Mouse (Mus musculus) hindbrain, embryonic 10.5 days (tissue): ENCODE data around the gene Bend6. TPM values are rescaled to one million over a fixed set of nuclear protein-coding genes. Genes with fewer than 3 reads are reported as not detected.

Experiments
- DNase-seq: peaks from one replicate; pipeline ENCODE4 v3.0.0-alpha.2; 2017; ENCODE audit warnings: low spot score
- H3K27ac ChIP-seq: fragments of 300-500 bp; sonication (generic); 2 replicates; pipeline ENCODE4 v1.5.1; 2016; ENCODE audit warnings: mild to moderate bottlenecking, moderate library complexity
- H3K27me3 ChIP-seq: fragments of 300-500 bp; sonication (generic); 2 replicates; pipeline ENCODE4 v1.6.1; 2016; ENCODE audit warnings: mild to moderate bottlenecking; ENCODE audit not compliant: poor library complexity, insufficient read depth, severe bottlenecking
- H3K36me3 ChIP-seq: fragments of 300-500 bp; sonication (generic); 2 replicates; pipeline ENCODE4 v1.6.1; 2016; ENCODE audit warnings: mild to moderate bottlenecking, moderate library complexity
- H3K4me1 ChIP-seq: fragments of 300-500 bp; sonication (generic); replicated peaks from 2 replicates; pipeline ENCODE4 v1.6.1; 2016; ENCODE audit warnings: mild to moderate bottlenecking
- H3K4me3 ChIP-seq: fragments of 300-500 bp; sonication (generic); 2 replicates; pipeline ENCODE4 v1.5.1; 2016; ENCODE audit warnings: mild to moderate bottlenecking, moderate library complexity
- H3K9me3 ChIP-seq: fragments of 300-500 bp; sonication (generic); 2 replicates; pipeline ENCODE4 v1.6.1; 2016; ENCODE audit warnings: mild to moderate bottlenecking, moderate library complexity
- WGBS: fragments of 180-500 bp; shearing (Covaris S2); methylation state at CpG from one replicate; pipeline ENCODE4 v1.1.7; 2016; 5-methylcytosine and 5-hydroxymethylcytosine counted together
- polyA plus RNA-seq: library from polyadenylated mRNA; unstranded; fragments of >200 nt; fragmentation: Nextera tagmentation; extraction: Ambion mirVana; gene quantifications from 2 replicates; pipeline ENCODE4 v1.2.1, GENCODE M21; 2016

Bend6 gene
- polyA plus RNA-seq, 1 experiment from 2014 or later, result 2.2 TPM

GRCm38 (mm10) chr1:33898373-33898772, 9.2 kb downstream of the Bend6 start:
- Histone ChIP-seq H3K4me1 (no peaks in the 10 kb centered on the region), H3K27me3 (no peaks in the 10 kb centered on the region), H3K27ac (no peak overlapping the region), H3K4me3 (no peak overlapping the region), H3K9me3 (no peaks in the 10 kb centered on the region), H3K36me3 (no peaks in the 10 kb centered on the region)
- no peak for DNase-seq
- WGBS, result 86% methylated on average over 6 of the region's 6 CpGs

DNA sequence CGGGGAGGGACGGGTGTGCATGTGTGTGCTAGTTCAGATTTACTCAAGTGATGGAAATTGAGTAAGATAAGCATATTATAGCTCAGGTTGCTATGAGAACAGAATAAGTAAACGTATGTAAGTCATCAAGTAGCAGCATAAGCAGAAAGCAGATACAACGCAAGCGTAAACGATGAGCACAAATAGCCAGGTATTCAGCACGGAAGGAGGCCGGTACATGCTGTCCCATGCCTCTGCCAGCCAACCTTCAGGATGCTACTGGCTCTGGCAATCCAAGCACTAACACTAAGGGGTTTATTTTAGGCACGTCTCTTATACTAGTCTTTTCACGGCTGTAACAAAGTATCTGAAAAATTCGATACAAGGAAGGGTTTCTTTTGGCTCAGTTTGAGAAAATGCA, 10.2 kb downstream of the Bend6 start:
- 92% methylated on average over 11 of the region's 11 CpGs for WGBS
- Histone ChIP-seq H3K9me3 (no peaks in the 10 kb centered on the region), H3K36me3 (no peaks in the 10 kb centered on the region), H3K27ac (no peak overlapping the region), H3K4me3 (no peak overlapping the region), H3K27me3 (no peaks in the 10 kb centered on the region), H3K4me1 (no peaks in the 10 kb centered on the region)
- DNase-seq, result no peak

GRCm38 (mm10) chr1:33896666-33897065, 10.9 kb downstream of the Bend6 start:
- Histone ChIP-seq H3K4me3 (no peak overlapping the region), H3K27me3 (no peaks in the 10 kb centered on the region), H3K9me3 (no peaks in the 10 kb centered on the region), H3K27ac (no peak overlapping the region), H3K36me3 (no peaks in the 10 kb centered on the region), H3K4me1 (no peaks in the 10 kb centered on the region)
- no peak for DNase-seq
- WGBS, result 86% methylated on average over 4 of the region's 4 CpGs

DNA sequence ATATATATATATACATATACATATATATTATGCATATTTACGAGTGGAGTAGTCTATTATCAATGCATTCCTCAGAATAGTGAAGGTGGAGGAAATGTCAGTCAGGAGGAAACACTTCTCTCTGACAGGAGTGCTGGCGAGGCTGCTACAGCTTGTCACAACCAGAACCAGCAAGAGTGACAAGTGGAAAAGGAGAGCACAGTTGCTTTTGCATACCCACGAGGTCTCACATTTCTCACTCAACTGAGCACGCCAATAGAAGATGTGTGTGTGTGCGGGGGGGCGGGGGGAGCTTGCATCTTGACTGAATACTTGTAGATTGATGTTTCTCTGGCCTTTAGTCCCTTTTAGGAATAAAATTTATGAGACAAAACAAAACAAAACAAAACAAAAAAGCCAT, 11.5 kb downstream of the Bend6 start:
- no peak for DNase-seq
- 75% methylated on average over 6 of the region's 6 CpGs for WGBS
- Histone ChIP-seq H3K4me1 (no peaks in the 10 kb centered on the region), H3K9me3 (no peaks in the 10 kb centered on the region), H3K4me3 (no peak overlapping the region), H3K27ac (no peak overlapping the region), H3K36me3 (no peaks in the 10 kb centered on the region), H3K27me3 (no peaks in the 10 kb centered on the region)

- Histone ChIP-seq H3K36me3 (no peaks in the 10 kb centered on the region), H3K27ac (no peak overlapping the region), H3K4me1 (no peaks in the 10 kb centered on the region), H3K9me3 (no peaks in the 10 kb centered on the region), H3K4me3 (no peak overlapping the region), H3K27me3 (no peaks in the 10 kb centered on the region)
- no peak for DNase-seq
- 64% methylated on average over 10 of the region's 10 CpGs for WGBS
Measured at GRCm38 (mm10) chr1:33892784-33893183, 14.8 kb downstream of the Bend6 start.

- no peak for DNase-seq
- no peaks in the 10 kb centered on the region for H3K9me3 ChIP-seq
- H3K36me3 ChIP-seq, result no peaks in the 10 kb centered on the region
- 0 out of 2 replicates have a peak, but pooled peaks cover 4% of the 10 kb centered on the region for H3K4me1 ChIP-seq
- H3K27me3 ChIP-seq, result no peaks in the 10 kb centered on the region
- no peak overlapping the region; the same call in 1 of the 2 replicates for H3K4me3 ChIP-seq
- no peak overlapping the region for H3K27ac ChIP-seq
- WGBS, result 22% methylated on average over 18 of the region's 18 CpGs
Measured at GRCm38 (mm10) chr1:33883102-33883839, 24.3 kb downstream of the Bend6 start.

- H3K27ac ChIP-seq, result no peak overlapping the region
- H3K4me1 ChIP-seq, result no peaks in the 10 kb centered on the region
- no peaks in the 10 kb centered on the region for H3K36me3 ChIP-seq
- H3K4me3 ChIP-seq, result no peak overlapping the region
- no peaks in the 10 kb centered on the region for H3K27me3 ChIP-seq
- no peaks in the 10 kb centered on the region for H3K9me3 ChIP-seq
- 89% methylated on average over 7 of the region's 7 CpGs for WGBS
- DNase-seq, result no peak
Measured at GRCm38 (mm10) chr1:33878170-33878569, 29.4 kb downstream of the Bend6 start.

- no peaks in the 10 kb centered on the region for H3K36me3 ChIP-seq
- 88% methylated on average over 3 of the region's 3 CpGs for WGBS
- no peaks in the 10 kb centered on the region for H3K9me3 ChIP-seq
Measured at GRCm38 (mm10) chr1:33876416-33876815, 31.2 kb downstream of the Bend6 start.

GRCm38 (mm10) chr1:33875691-33876090, 31.9 kb downstream of the Bend6 start:
- H3K4me3 ChIP-seq, result no peak overlapping the region
- H3K27me3 ChIP-seq, result no peaks in the 10 kb centered on the region
- peak; percentile 14 for DNase-seq
- H3K27ac ChIP-seq, result no peak overlapping the region
- 45% methylated on average over 6 of the region's 6 CpGs for WGBS
- H3K4me1 ChIP-seq, result no peaks in the 10 kb centered on the region
- no peaks in the 10 kb centered on the region for H3K36me3 ChIP-seq
- no peaks in the 10 kb centered on the region for H3K9me3 ChIP-seq

More at GRCm38 (mm10) chr1:33876416-33876815, 31.2 kb downstream of the Bend6 start:
- Histone ChIP-seq H3K4me1 (no peaks in the 10 kb centered on the region), H3K27me3 (no peaks in the 10 kb centered on the region), H3K27ac (no peak overlapping the region), H3K4me3 (no peak overlapping the region)
- no peak for DNase-seq

GRCm38 (mm10) chr1:33873561-33873960, 34.1 kb downstream of the Bend6 start:
- H3K4me1 ChIP-seq, result no peaks in the 10 kb centered on the region
- H3K9me3 ChIP-seq, result no peaks in the 10 kb centered on the region
- H3K27ac ChIP-seq, result no peak overlapping the region
- no peaks in the 10 kb centered on the region for H3K36me3 ChIP-seq
- no peak overlapping the region for H3K4me3 ChIP-seq
- H3K27me3 ChIP-seq, result no peaks in the 10 kb centered on the region
- DNase-seq, result no peak
- WGBS, result 89% methylated on average over 5 of the region's 5 CpGs

- no peaks in the 10 kb centered on the region for H3K27me3 ChIP-seq
- no peaks in the 10 kb centered on the region for H3K9me3 ChIP-seq
- H3K4me3 ChIP-seq, result no peak overlapping the region
- no peak for DNase-seq
- H3K36me3 ChIP-seq, result no peaks in the 10 kb centered on the region
- H3K27ac ChIP-seq, result no peak overlapping the region
- no peaks in the 10 kb centered on the region for H3K4me1 ChIP-seq
- WGBS, result 91% methylated on average over 3 of the region's 3 CpGs
Measured at GRCm38 (mm10) chr1:33869437-33869836, 38.2 kb downstream of the Bend6 start.

DNA sequence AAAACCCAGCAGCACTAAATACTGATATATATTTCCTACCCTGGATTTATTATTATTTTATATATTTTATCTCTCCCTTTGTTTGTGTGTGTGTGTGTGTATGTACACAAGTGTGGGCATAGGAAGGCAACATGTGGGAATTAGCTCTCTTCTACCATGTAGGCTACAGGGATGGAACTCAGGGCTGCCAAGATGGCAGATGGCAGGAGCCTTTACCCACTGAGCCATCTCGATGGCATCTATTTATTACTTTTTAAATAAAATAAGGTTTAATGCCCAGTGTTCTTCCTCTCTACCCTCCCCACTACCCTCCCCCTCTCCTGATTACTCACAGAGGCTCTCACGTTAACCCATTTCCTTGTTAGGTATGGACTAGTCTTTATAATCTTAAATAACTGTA, 38.6 kb downstream of the Bend6 start:
- WGBS, result 90% methylated on average over 2 of the region's 2 CpGs
- Histone ChIP-seq H3K27me3 (no peaks in the 10 kb centered on the region), H3K27ac (no peak overlapping the region), H3K9me3 (no peaks in the 10 kb centered on the region), H3K4me3 (no peak overlapping the region), H3K4me1 (no peaks in the 10 kb centered on the region), H3K36me3 (no peaks in the 10 kb centered on the region)
- no peak for DNase-seq

DNA sequence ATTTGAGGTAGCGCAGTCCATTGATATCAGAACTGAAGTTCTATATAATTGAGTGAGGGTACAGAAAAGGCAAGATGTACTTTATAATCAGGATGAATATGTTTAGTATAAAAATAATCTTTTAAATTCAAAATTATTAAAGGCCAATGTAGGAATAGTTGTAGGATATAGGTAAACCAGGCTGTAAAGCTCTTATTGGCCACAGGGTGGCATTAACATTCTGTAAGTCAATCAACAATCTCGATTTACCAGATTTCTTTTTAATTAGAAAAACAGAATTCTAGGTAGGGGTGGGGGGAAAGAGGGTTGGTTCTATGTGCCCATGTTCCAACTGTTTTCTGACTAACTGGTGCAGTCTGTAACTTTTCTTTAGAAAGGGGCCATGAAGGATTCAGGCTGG, 60.8 kb downstream of the Bend6 start:
- H3K36me3 ChIP-seq, result no peaks in the 10 kb centered on the region
- H3K4me1 ChIP-seq, result no peaks in the 10 kb centered on the region
- no peak for DNase-seq
- WGBS, result 94% methylated on average over 2 of the region's 2 CpGs
- no peaks in the 10 kb centered on the region for H3K9me3 ChIP-seq
- H3K27me3 ChIP-seq, result no peaks in the 10 kb centered on the region
- H3K4me3 ChIP-seq, result no peak overlapping the region
- H3K27ac ChIP-seq, result no peak overlapping the region

DNA sequence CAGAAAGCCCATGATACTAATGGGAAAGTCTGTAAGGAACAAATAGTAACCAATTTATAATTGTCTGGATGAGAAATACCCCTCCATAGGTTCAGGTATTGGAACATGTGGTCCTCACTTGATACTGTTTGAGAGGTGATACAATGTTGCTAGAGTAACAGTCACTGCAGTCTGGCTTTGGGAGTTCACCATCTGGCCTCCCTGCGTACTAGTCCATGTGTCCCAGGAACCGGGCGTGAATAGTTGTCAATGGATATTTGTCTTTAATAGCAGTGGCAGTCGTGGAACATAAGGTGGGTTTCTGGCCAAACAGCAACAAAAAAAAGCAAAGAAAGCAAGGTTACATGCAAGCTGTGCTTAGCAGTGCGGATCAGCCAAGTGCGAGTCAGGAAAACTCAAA, 63.8 kb downstream of the Bend6 start:
- H3K4me3 ChIP-seq, result no peak overlapping the region
- no peak for DNase-seq
- no peak overlapping the region for H3K27ac ChIP-seq
- no peaks in the 10 kb centered on the region for H3K36me3 ChIP-seq
- no peaks in the 10 kb centered on the region for H3K9me3 ChIP-seq
- WGBS, result 81% methylated on average over 6 of the region's 6 CpGs
- no peaks in the 10 kb centered on the region for H3K4me1 ChIP-seq
- no peaks in the 10 kb centered on the region for H3K27me3 ChIP-seq
